Mouse (Mus musculus): ENCODE results near the gene Sema4b. TPM values are rescaled to one million over a fixed set of nuclear protein-coding genes. Genes with fewer than 3 reads are reported as not detected.

The Sema4b gene
- total RNA-seq, 2 experiments from 2014 or later, result 21.6 to 24.1 TPM

DNA sequence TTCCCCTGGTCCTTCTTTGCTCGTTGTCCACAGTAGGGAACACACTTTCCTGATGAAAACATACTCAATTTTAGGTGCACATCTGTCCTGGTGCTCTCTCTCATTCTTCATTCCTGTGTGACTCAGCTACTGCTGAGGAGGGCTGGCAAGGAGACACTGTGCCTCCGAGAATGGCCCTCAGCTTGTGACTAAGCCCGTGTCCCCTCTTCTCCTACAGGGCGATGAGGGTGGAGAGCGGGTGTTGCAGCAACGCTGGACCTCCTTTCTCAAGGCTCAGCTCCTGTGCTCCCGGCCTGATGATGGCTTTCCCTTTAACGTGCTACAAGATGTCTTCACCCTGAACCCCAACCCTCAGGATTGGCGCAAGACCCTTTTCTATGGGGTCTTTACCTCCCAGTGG, 32.0 kb downstream of the Sema4b start:
- DNase-seq, result no peak

DNA sequence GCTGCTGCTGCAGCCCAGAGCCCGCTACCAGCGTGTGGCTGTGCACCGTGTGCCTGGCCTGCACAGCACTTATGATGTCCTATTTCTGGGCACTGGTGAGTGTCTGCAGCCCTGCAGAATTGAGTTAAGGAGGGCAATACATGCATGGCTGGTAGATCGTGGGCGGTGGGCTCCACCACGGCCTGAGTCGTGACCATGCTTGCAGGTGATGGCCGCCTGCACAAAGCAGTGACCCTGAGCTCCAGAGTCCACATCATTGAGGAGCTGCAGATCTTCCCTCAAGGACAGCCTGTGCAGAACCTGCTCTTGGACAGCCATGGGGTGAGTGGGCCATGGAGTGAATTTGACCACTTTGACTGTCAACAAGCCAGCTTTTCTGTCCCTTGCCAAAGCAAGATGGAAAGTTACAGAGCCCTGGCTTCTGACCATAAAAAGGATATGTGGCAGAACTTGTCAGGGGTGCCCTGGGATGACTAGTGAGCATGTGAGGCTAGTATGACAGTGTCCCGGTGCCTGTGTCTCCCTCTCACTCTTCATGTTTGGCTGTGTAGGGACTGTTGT, 33.7 kb downstream of the Sema4b start:
- no peak for DNase-seq

DNA sequence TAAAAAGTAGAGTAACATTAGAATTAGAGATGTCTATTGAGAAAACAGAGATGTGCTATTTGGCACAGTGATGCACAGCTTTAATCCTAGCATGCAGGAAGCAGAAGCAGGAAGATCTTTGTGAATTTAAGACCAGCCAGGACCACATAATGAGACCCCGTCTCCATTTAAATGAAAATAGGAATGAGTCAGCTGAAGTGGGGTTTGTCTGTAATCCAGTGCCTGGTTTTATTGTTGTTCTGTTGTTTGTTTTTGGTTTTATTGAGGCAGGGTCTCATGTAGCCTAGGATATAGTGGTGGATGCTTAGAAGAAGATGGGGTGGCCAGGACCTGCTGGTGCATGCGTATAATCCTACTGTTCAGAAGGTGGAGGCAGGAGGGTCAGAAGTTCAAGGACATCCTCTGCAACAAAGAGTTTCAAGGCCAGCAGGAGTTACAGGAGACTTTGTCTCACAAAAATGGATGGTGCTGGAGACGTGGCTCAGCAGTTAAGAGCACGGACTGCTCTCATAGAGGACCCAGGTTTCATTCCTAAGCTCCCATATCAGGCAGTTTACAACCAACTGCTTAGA, 34.6 kb downstream of the Sema4b start:
- no peak for DNase-seq

DNA sequence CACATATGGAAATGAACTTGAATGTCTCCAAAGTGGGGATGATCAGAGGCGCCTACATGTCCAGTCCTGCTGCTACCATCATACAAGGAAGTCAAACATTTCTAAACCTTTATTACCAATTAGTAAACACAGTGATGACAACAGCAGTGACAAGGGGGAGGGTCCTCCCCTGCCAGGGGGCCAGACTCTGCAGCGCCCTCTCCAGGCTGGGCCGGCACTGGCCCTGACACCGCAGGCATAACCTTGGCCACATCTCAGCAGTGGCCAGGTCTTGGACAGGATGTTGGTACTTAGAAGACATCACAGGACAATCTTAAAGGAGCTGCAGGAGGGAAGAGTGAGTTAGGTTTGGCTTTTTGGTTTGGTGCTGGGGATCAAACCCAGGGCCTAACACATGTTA, 40.4 kb downstream of the Sema4b start:
- DNase-seq, result no peak

DNA sequence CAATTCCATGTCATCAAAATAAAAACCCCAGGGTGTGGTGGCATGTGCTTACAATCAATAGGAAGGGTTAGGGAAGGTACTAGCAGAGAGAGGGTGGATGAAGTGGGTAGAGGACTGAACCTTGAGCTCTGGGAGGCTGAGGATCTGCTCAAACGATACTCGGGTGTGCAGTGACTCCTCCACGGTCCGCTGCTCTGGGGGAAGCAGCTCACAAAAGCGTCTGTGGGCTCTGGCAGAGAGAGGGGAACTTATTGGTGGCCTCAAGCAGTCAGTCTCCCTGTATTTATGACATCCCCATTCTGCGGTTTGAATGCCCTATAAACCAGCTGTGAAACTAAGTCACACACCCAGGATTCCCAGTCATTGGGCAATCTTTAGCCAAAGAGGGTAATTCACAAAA, 43.6 kb downstream of the Sema4b start:
- DNase-seq, result no peak

DNA sequence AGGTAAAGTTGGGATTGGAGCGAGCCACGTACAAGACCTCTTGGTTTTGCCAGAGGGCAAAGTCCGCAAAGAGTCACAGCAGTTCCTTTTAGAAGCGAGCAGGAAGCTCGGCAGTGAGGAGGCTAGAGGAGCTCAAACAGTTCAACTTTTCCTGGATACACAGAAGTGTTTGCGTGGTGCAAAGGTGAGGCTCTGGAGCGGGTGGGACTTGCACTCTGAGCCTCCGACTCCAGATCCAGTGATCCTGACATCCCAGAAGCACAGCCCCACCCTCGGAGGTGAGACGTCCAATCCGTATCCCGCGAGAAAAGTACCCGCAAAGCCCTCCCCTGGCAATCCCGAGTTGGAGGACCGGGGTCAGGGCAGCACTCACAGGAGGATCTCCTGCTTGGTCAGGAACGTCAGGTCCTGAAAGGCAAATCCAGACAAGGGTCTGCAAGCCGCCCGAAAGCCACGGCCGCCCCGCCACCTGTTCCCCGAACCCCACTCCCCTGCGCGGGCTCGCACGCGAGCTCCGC, 45.4 kb downstream of the Sema4b start:
- DNase-seq, result no peak

DNA sequence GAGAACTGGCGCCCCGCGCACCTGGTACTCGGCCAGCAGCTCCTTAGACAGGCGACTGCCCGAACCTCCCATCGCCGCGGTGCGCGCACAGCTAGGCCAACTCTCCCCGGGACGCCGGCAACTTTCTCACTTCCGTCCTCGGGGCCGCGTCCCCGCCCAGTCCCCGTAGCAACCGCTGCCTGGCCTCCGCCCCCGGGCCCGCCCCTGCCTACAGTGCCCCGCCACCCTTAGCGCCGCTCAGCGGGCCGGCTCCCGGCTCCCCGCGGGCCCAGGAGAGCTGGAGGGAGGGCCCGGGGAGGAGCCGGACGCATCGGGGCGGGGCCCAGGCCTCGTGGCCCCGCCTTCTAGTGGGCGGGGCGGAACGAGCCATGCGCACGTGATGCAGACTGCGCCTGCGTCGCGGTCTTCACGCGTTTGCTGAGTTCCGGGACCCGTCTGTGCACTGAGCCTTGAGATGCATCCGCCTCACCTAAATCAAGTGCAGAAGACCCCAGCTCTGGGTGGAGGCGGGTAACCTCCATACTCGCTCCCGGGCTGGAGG, 45.9 kb downstream of the Sema4b start, which contains the start of the genes Cib1 and Gdpgp1:
Cib1 (minus strand) TSS at position 325 of the 541 bp plus-strand sequence.
Gdpgp1 (plus strand) TSS at position 377 of the 541 bp plus-strand sequence.
- peak; percentile 94 for DNase-seq

DNA sequence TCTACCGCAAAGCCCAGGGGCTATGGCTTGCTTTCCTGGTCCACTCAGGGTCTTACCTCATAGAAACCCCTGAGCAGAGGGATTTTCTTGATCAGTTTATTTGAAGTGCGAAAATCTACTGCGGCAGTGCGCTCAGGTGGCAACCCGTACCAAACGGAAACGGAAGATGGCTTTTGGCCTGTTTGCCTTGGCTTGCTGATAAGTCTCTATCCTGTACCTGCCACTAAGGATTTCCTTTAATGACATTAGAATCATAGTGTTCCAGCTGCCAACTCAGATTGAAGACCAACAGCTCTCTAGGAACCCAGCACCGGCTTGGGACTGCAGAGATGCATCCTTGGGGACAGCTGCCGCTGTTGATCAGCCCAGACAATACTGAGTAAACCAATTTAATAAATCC, 47.2 kb downstream of the Sema4b start:
- DNase-seq, result no peak

DNA sequence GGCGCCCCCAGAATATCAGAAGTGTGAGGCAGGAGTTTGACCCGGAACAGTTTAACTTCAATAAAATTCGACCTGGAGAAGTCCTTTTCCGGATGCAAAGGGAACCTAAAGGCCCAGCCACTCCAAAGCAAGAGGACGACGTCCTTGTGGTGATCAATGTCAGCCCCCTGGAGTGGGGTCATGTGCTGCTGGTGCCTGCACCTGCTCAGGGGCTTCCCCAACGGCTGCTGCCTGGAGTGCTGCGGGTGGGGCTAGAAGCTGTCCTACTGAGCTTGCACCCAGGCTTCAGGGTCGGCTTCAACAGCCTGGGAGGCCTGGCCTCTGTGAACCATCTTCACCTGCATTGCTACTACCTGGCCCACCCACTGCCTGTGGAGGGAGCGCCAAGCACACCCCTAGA, 51.9 kb downstream of the Sema4b start:
- DNase-seq, result no peak

DNA sequence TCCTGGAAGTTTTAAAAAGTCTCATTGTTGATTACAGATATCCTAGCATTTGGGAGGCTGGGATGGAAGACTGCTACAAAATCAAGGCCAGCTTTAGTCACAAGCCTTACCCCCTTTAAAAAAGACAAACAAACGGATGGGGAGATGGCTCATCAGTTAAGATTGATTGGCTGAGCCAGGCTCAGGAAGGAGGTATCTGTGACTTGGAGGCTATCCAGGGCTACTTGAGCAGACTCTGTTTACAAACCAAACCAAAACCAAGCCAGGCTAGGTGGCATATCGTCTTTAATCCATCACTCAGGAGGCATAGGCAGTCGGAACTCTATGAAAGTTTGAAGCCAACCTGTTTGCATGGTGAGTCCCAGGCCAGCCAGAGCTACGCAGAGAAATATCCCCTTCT, 55.0 kb downstream of the Sema4b start:
- DNase-seq, result no peak

DNA sequence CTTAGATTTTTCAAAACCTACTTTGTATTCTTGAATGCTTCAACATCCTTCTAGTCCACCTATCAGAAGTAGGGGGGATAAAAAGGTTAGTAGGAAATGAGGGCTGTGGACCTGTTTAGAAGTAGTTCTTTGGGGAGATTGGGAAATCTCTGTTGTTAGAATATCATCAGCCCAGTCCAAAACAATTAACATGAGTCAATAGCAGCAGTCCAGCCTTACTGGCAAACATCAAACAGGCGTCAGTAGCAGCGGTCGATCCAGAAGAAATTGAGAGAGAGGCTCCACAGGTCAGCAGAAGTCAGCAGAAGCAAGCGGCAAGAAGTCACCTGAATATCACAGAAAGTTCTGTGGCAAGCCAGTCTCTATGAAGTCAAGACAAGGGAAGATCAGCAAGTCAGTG, 58.2 kb downstream of the Sema4b start:
- DNase-seq, result no peak

DNA sequence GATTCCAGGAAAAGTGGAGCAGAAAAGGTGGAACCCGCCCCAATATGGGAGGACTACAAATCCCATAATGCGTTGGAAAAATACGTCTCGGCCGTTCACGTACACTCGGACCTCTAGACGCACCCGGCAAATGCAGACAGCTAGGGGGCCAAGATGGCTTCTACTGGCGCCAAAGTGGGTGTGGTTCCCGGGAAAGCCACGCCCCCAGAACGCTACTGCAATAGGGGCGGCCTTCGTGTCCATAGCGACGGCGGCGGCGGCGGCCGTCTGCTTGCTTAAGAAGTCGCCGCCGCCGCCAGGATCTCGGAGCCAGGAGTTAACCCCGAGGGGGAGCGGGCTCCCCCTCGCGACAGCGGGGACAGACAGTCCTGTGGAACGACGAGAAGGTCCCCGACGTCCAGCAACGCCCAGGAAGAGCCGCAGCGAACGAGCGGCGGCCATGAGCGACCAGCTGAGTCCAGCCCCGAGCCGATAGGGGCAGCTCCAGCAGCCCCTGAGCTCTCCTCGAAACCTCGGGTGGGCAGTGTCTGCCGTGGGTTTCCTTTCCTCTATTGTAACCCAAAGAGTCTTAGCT, 59.6 kb downstream of the Sema4b start, which contains the start of gene Ttll13:
Ttll13 (plus strand) TSS at position 229 of the 574 bp plus-strand sequence.
- peak; percentile 93 to 94 for DNase-seq

DNA sequence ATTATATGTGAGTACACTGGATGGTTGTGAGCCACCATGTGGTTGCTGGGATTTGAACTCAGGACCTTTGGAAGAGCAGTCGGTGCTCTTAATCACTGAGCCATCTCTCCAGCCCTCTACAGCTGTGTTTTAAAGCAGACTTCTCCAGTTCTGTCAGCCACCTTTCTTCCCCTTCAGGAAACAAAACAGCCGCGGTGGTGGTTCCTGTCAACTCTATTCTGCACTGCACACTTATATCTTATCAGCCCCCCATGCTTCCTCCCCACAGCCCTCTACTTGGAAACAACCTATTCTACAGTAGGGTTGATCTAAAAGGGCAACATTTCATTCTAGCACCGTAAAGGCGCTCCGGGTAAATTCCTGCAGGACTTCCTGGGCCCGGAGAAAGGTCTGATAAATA, 60.2 kb downstream of the Sema4b start:
- DNase-seq, result no peak

DNA sequence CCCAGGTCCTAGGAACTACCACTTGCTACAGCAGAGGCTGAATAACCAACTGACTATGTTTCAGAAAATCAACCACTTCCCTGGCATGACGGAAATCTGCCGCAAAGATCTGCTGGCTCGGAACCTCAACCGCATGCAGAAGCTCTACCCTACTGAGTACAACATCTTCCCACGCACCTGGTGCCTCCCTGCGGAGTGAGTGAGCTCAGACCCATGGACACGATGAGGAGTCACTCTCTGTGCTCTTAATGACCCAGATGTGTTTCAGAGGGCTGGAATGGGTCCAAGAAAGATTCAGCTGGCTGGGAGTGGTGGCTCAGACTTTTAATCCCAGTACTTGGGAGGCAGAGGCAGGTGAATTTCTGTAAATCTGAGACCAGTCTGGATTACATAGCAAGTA, 65.8 kb downstream of the Sema4b start:
- no peak for DNase-seq

DNA sequence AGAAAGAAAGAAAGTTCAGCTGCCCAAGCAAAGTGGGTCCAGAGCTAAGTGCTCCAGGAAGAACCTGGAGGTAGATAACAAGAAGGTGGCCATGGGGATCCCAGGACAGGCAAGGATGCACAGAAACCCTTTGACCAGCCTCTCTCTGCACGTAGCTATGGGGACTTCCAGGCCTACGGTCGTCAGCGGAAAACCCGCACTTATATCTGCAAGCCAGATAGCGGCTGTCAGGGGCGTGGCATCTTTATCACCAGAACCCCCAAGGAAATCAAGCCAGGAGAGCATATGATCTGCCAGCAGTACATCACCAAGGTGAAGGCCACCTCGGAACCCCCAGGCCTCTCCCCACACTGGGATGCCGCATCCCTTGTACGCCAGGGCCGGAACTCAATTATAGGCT, 66.2 kb downstream of the Sema4b start:
- DNase-seq, result no peak

DNA sequence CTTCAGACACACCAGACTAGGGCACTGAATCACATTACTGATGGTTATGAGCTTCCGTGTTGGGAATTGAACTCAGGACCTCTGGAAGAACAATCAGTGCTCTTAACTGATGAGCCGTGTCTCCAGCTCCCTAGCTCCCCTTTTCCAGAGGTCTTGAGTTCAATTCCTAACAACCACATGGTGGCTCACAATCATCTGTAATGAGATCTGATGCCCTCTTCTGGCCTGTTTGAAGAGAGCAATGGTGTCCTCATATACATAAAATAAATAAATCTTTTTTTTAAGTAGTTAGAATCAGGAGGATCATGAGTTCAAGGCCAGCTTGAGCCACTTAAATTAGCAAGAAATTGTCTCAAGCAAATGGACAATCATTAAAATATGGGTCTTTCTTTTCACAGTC, 69.3 kb downstream of the Sema4b start:
- no peak for DNase-seq

DNA sequence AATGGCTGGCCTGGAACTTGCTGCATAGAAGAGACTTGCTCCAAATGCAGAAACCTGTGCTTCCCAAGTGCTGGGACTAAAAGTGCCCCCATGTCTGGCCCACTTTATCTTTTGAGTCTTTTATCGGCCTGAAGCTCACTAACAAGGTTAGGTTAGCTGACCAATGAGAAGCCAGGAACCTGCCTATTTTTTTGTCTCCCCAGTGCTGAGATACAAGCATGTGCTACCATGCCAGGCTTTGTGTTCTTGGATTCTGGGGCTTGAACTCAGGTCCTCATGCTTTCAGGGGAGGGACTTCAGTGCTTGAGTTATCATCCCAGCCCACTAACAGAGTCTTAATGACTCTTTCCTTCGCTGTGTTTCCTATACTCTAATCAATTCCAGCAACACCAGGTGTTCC, 71.1 kb downstream of the Sema4b start:
- no peak for DNase-seq

DNA sequence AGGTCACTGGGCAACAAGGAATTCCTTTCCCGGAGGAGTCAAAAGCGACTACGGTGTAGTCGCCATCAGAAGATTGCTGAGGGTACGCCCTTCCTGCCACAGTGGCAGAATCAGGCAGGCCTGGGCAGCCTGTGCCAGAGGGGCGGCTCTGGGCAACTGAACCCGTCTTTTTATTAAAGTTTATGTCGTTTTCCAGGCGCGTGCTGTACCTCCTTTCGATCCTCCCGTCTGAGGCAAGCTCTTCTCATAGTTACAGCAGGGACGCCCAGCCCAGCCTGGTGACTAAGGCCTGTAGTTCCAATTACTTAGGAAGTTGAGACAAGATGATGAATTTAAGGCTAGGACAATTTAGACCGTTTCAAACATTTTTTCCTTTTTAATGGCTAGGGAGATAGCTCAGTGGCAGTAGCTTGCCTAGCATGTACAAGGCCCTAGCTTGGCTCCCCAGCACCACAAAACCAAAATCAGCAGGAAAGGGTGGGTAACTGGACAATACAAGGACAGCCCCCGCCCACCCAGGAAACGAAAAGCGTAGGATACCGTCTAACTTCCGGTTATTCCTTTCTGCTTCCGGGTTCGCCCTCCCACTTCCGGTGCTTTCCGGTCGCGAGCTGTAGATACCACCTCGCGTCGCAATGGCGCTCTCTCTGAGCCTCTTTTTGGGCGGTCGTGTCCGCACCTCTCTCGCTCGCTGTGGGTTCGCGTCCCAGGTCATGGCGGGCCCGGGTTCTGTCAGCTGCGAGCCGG, 74.2 kb downstream of the Sema4b start, which contains the start of gene Ngrn:
Ngrn (plus strand) TSS at position 591 of the 747 bp plus-strand sequence.
- peak; percentile 75 to 80 for DNase-seq

DNA sequence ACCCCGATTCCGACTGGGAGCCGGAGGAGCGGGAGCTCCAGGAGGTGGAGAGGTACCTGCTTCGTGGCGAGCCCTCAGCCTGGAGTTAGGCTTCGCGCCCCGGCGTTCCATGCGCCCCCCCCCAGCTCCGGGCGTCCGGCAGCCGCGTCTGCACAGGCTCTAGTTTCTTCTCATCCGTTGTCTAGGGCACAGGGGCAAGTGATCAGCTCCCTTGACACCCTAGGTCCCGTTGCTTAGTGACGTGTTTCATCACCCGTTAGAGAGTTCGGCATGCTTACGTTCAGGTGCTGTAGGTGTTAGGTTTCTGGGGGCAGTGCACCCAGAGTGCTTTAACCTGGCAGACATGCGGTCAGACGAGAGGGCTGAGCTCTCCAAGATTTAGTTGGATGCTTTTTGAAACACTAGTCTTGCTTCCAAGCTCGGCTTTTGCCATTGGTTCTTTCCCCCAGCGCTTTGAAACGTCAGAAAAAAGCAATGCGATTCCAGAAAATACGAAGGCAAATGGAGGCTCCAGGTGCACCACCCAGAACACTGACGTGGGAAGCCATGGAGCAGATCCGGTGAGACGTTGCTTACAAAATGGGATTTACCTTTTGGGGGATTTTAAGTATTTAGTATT, 74.8 kb downstream of the Sema4b start:
- DNase-seq, result peak; percentile 9 to 11

DNA sequence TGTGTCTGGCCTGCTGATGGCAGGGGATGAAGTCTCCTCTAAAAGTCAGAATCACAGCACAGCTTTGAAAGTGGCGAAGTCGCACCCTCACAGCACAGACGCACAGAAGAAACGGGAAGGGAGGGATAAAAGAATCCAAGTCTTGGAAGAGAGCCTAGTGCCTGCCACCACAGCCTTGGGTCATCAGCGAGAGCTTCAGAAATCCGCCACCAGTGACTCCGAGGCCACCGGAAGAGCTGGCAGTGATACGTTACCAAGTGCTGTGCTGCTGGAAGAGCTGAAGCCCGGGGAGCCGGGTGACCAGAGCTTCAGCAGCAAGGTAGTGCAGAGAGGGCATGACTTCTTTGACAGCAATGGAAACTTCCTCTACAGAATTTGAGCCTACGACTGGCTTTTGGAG, 78.0 kb downstream of the Sema4b start:
- no peak for DNase-seq

DNA sequence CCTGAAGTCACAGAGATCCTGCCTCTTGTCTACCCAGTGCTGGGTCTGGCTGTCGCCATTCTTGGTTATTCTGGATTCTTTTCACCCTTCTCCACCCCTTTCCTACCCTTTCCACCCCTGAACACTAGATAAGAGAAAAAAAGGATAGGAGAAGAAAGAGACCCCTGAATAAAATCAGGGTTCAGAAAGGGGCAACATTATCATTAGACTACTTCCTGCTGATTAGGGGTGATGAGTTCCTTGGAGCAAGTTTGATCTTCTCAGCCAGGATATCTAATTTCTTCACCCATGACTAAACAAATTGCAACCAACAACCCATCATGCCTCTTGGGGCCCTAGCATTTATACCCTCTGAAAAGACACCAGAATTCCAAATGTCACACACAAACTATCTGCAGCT, 81.1 kb downstream of the Sema4b start:
- no peak for DNase-seq

Measured in layer of hippocampus, postnatal 36 days (tissue).